In the genomic region with DNA sequence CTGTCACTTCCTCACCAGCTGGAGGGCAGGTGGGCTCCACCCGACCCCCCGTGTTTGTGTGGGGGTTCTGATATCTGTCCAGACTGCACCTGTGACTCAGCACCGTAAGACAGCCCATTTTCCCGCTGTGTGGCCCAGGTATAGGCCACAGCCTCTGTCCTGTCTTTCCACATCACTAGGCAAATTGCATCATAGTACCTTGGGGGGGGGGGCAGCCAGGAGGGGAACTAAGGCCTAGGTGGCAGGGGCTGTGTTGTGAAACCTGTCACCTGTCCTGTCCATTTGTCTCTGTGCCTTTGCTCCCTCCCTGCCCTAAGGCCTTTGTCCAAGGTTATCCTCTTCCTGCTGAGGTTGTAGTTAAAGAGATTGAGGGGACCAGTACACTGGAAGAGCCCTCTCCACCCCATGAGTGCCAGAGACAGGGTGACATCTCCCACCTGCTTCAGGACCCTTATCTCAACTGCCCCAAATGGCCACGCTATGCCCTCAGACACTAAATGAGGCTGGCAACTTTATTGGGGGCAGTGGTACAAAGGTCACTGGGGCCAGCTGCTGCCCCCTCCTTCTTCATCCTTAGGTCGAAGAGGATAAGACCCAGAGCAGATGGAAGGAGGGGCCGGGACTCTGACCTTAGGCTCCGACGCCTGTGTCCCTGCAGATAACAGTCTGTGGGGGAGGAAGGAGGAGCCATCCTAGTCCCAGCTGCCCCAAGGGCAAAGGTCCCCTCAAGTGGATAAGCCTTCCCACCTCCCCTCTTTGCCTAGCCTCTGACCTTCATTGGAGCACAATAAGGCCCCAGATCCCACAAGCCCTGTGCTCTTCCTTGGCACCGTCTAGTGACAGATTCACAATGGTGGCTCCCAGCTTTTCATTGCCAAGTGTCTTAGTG, we compare ENCODE assay signal across 10 mouse cellular contexts. TPM values are rescaled to one million over a fixed set of nuclear protein-coding genes. Genes with fewer than 3 reads are reported as not detected.
DNase-seq lines count a peak whose midpoint lies in the region; ATAC-seq lines count a peak whose summit lies in the region.
"Had no signal": no experiment of that assay in that cellular context is flagged by ENCODE, and none has a peak within 500 bp of the region (broad histone marks: within the 10 kb centered on the region; RNA-seq: fewer than 3 reads in every experiment).

No protein-coding gene starts in this region.

- no peaks in the 10 kb centered on the region for H3K36me3 ChIP-seq in forebrain, embryonic 12.5 days (replicated peaks)
- no peaks in the 10 kb centered on the region for H3K36me3 ChIP-seq in forebrain, embryonic 14.5 days (ENCODE audit: control insufficient read depth, insufficient read depth, low read length)
- H3K36me3 ChIP-seq in midbrain, embryonic 10.5 days: peaks cover 7% of the 10 kb centered on the region
- no peaks in the 10 kb centered on the region for H3K36me3 ChIP-seq in midbrain, embryonic 14.5 days (ENCODE audit: control insufficient read depth, insufficient read depth, low read length)
- H3K36me3 ChIP-seq in intestine, embryonic 15.5 days: 0 out of 2 replicates have a peak, but pooled peaks cover 2% of the 10 kb centered on the region
- H3K36me3 ChIP-seq: kidney, embryonic 15.5 days had no signal

- peaks cover 29% of the 10 kb centered on the region for H3K27me3 ChIP-seq in forebrain, embryonic 12.5 days
- peaks cover 7% of the 10 kb centered on the region; the same call in 1 of the 2 replicates for H3K27me3 ChIP-seq in forebrain, embryonic 14.5 days (replicated peaks; ENCODE audit: control insufficient read depth, insufficient read depth, low read length)
- peaks cover 67% of the 10 kb centered on the region for H3K27me3 ChIP-seq in midbrain, embryonic 10.5 days (ENCODE audit: low read depth, poor library complexity, severe bottlenecking)
- 0 out of 2 replicates have a peak, but pooled peaks cover 3% of the 10 kb centered on the region for H3K27me3 ChIP-seq in midbrain, embryonic 14.5 days (ENCODE audit: control insufficient read depth, insufficient read depth, low read length)
- H3K27me3 ChIP-seq in intestine, embryonic 15.5 days (replicated peaks): no peaks in the 10 kb centered on the region

- 0 out of 2 replicates have a peak overlapping the region, but pooled peaks have one; percentile 4 for H3K9ac ChIP-seq in forebrain, embryonic 12.5 days
- no peak overlapping the region for H3K9ac ChIP-seq in forebrain, embryonic 14.5 days (ENCODE audit: low read length)
- no peak overlapping the region for H3K9ac ChIP-seq in midbrain, embryonic 14.5 days (replicated peaks; ENCODE audit: low read length)
- peak overlapping the region; percentile 24 for H3K9ac ChIP-seq in intestine, embryonic 15.5 days
- H3K9ac ChIP-seq: kidney, embryonic 15.5 days had no signal

- no peak overlapping the region for H3K4me3 ChIP-seq in forebrain, embryonic 12.5 days (replicated peaks)
- no peak overlapping the region for H3K4me3 ChIP-seq in forebrain, embryonic 14.5 days (ENCODE audit: low read depth, low read length)
- no peak overlapping the region for H3K4me3 ChIP-seq in midbrain, embryonic 10.5 days
- H3K4me3 ChIP-seq in midbrain, embryonic 14.5 days (replicated peaks; ENCODE audit: low read depth, low read length): no peak overlapping the region
- H3K4me3 ChIP-seq in intestine, embryonic 15.5 days (replicated peaks): peak overlapping the region; percentile 53
- H3K4me3 ChIP-seq: kidney, embryonic 15.5 days had no signal

- H3K27ac ChIP-seq in forebrain, embryonic 12.5 days: no peak overlapping the region
- H3K27ac ChIP-seq in forebrain, embryonic 14.5 days (ENCODE audit: low read depth, low read length): no peak overlapping the region
- peak overlapping the region; percentile 49; the same call in 1 of the 2 replicates for H3K27ac ChIP-seq in midbrain, embryonic 10.5 days (replicated peaks)
- H3K27ac ChIP-seq in midbrain, embryonic 14.5 days (replicated peaks; ENCODE audit: low read depth, low read length): no peak overlapping the region
- H3K27ac ChIP-seq in intestine, embryonic 15.5 days: peak overlapping the region; percentile 84
- H3K27ac ChIP-seq: kidney, embryonic 15.5 days had no signal

- WGBS in forebrain, embryonic 12.5 days: 77% methylated on average over 10 of the region's 10 CpGs
- WGBS in forebrain, embryonic 14.5 days: 83% methylated on average over 10 of the region's 10 CpGs
- 69% methylated on average over 10 of the region's 10 CpGs for WGBS in midbrain, embryonic 10.5 days
- WGBS in midbrain, embryonic 14.5 days: 64% methylated on average over 10 of the region's 10 CpGs
- 33% methylated on average over 10 of the region's 10 CpGs for WGBS in intestine, embryonic 15.5 days

- ATAC-seq in forebrain, embryonic 12.5 days (ENCODE audit: low FRiP score): no peak
- no peak for ATAC-seq in forebrain, embryonic 14.5 days
- ATAC-seq in midbrain, embryonic 14.5 days (ENCODE audit: low FRiP score, low TSS enrichment): no peak
- peak; percentile 56 for ATAC-seq in intestine, embryonic 15.5 days

- peaks cover 15% of the 10 kb centered on the region for H3K4me1 ChIP-seq in forebrain, embryonic 12.5 days
- peaks cover 11% of the 10 kb centered on the region for H3K4me1 ChIP-seq in forebrain, embryonic 14.5 days (ENCODE audit: control insufficient read depth, insufficient read depth, low read length)
- H3K4me1 ChIP-seq in midbrain, embryonic 10.5 days: peaks cover 40% of the 10 kb centered on the region
- peaks cover 14% of the 10 kb centered on the region for H3K4me1 ChIP-seq in midbrain, embryonic 14.5 days (ENCODE audit: control insufficient read depth, insufficient read depth, low read length)
- peaks cover 35% of the 10 kb centered on the region for H3K4me1 ChIP-seq in intestine, embryonic 15.5 days (replicated peaks)

- no peak overlapping the region for H3K4me2 ChIP-seq in forebrain, embryonic 12.5 days
- H3K4me2 ChIP-seq in forebrain, embryonic 14.5 days (ENCODE audit: low read length): no peak overlapping the region
- no peak overlapping the region for H3K4me2 ChIP-seq in midbrain, embryonic 14.5 days (ENCODE audit: low read length)
- H3K4me2 ChIP-seq in intestine, embryonic 15.5 days (replicated peaks): peak overlapping the region; percentile 93

- DNase-seq in forebrain, embryonic 14.5 days (ENCODE audit: low spot score): no peak
- DNase-seq in midbrain, embryonic 10.5 days (ENCODE audit: low spot score): no peak
- no peak for DNase-seq in midbrain, embryonic 14.5 days
- DNase-seq in retina, postnatal 7 days (ENCODE audit: low read depth, low spot score): peak; percentile 63
- no peak for DNase-seq in embryo, embryonic 11 days
- no peak for DNase-seq in embryo, embryonic 9.5 days (ENCODE audit: extremely low spot score)
- DNase-seq: heart, adult 11 months had no signal

- no peaks in the 10 kb centered on the region for H3K9me3 ChIP-seq in forebrain, embryonic 12.5 days
- no peaks in the 10 kb centered on the region for H3K9me3 ChIP-seq in forebrain, embryonic 14.5 days (replicated peaks; ENCODE audit: control insufficient read depth, low read length)
- H3K9me3 ChIP-seq in midbrain, embryonic 10.5 days (replicated peaks): no peaks in the 10 kb centered on the region
- no peaks in the 10 kb centered on the region for H3K9me3 ChIP-seq in midbrain, embryonic 14.5 days (ENCODE audit: control insufficient read depth, low read length)
- no peaks in the 10 kb centered on the region for H3K9me3 ChIP-seq in intestine, embryonic 15.5 days
- H3K9me3 ChIP-seq: kidney, embryonic 15.5 days had no signal

RNA-seq across cellular contexts. Expression of gene Reep6, which starts 2.1 kb away (rescaled TPM):
- 4.1 and 4.4 TPM in 2 replicates for polyA plus RNA-seq in forebrain, embryonic 12.5 days (2016; fragmentation: Nextera tagmentation; extraction: Ambion mirVana)
- 2.3 and 2.7 TPM in 2 replicates for polyA plus RNA-seq in forebrain, embryonic 14.5 days (2014; fragmentation: Nextera tagmentation; extraction: Ambion mirVana)
- polyA plus RNA-seq in midbrain, embryonic 10.5 days (2016; fragmentation: Nextera tagmentation; extraction: Ambion mirVana): 9.1 and 11.5 TPM in 2 replicates
- polyA plus RNA-seq in midbrain, embryonic 14.5 days (2014; fragmentation: Nextera tagmentation; extraction: Ambion mirVana): 5.3 and 7.3 TPM in 2 replicates
- polyA plus RNA-seq in intestine, embryonic 15.5 days (2015; fragmentation: Nextera tagmentation; extraction: Ambion mirVana): 132 and 159 TPM in 2 replicates

RNA-seq across cellular contexts. Expression of gene Pcsk4, which starts 2.6 kb away (rescaled TPM):
- 3.7 and 3.8 TPM in 2 replicates for polyA plus RNA-seq in forebrain, embryonic 12.5 days (2016; fragmentation: Nextera tagmentation; extraction: Ambion mirVana)
- polyA plus RNA-seq in forebrain, embryonic 14.5 days (2014; fragmentation: Nextera tagmentation; extraction: Ambion mirVana): 1.6 and 2.4 TPM in 2 replicates
- polyA plus RNA-seq in midbrain, embryonic 10.5 days (2016; fragmentation: Nextera tagmentation; extraction: Ambion mirVana): 3.3 and 4.2 TPM in 2 replicates
- 2.5 and 3.5 TPM in 2 replicates for polyA plus RNA-seq in midbrain, embryonic 14.5 days (2014; fragmentation: Nextera tagmentation; extraction: Ambion mirVana)
- polyA plus RNA-seq in intestine, embryonic 15.5 days (2015; fragmentation: Nextera tagmentation; extraction: Ambion mirVana): 8.1 and 8.8 TPM in 2 replicates

RNA-seq across cellular contexts. Expression of gene 2310011J03Rik, which starts 11.5 kb away (rescaled TPM):
- polyA plus RNA-seq in forebrain, embryonic 12.5 days (2016; fragmentation: Nextera tagmentation; extraction: Ambion mirVana): 42.6 and 44.4 TPM in 2 replicates
- polyA plus RNA-seq in forebrain, embryonic 14.5 days (2014; fragmentation: Nextera tagmentation; extraction: Ambion mirVana): 39.2 and 40.8 TPM in 2 replicates
- polyA plus RNA-seq in midbrain, embryonic 10.5 days (2016; fragmentation: Nextera tagmentation; extraction: Ambion mirVana): 57.3 TPM in 2 replicates
- 20.4 and 21.6 TPM in 2 replicates for polyA plus RNA-seq in midbrain, embryonic 14.5 days (2014; fragmentation: Nextera tagmentation; extraction: Ambion mirVana)
- polyA plus RNA-seq in intestine, embryonic 15.5 days (2015; fragmentation: Nextera tagmentation; extraction: Ambion mirVana): 51.4 and 51.5 TPM in 2 replicates

RNA-seq across cellular contexts. Expression of gene Adamtsl5, which starts 16.3 kb away (rescaled TPM):
- polyA plus RNA-seq in forebrain, embryonic 12.5 days (2016; fragmentation: Nextera tagmentation; extraction: Ambion mirVana): 0.17 and 0.55 TPM in 2 replicates
- polyA plus RNA-seq in forebrain, embryonic 14.5 days (2014; fragmentation: Nextera tagmentation; extraction: Ambion mirVana): 0.48 and 0.52 TPM in 2 replicates
- polyA plus RNA-seq in midbrain, embryonic 10.5 days (2016; fragmentation: Nextera tagmentation; extraction: Ambion mirVana): 0.48 and 0.91 TPM in 2 replicates
- 0.26 TPM in 1 of 2 replicates, not detected in the other for polyA plus RNA-seq in midbrain, embryonic 14.5 days (2014; fragmentation: Nextera tagmentation; extraction: Ambion mirVana)
- polyA plus RNA-seq in intestine, embryonic 15.5 days (2015; fragmentation: Nextera tagmentation; extraction: Ambion mirVana): 19.3 and 20.4 TPM in 2 replicates

RNA-seq across cellular contexts. Expression of gene Plk5, which starts 24.4 kb away (rescaled TPM):
- 0.23 and 0.40 TPM in 2 replicates for polyA plus RNA-seq in forebrain, embryonic 12.5 days (2016; fragmentation: Nextera tagmentation; extraction: Ambion mirVana)
- 1.2 and 1.9 TPM in 2 replicates for polyA plus RNA-seq in forebrain, embryonic 14.5 days (2014; fragmentation: Nextera tagmentation; extraction: Ambion mirVana)
- 0.12 and 0.32 TPM in 2 replicates for polyA plus RNA-seq in midbrain, embryonic 10.5 days (2016; fragmentation: Nextera tagmentation; extraction: Ambion mirVana)
- 2.9 and 3.2 TPM in 2 replicates for polyA plus RNA-seq in midbrain, embryonic 14.5 days (2014; fragmentation: Nextera tagmentation; extraction: Ambion mirVana)
- polyA plus RNA-seq in intestine, embryonic 15.5 days (2015; fragmentation: Nextera tagmentation; extraction: Ambion mirVana): 0.32 and 0.63 TPM in 2 replicates

Comparison
In these comparisons a context has a peak if more than half of its experiments do, and no peak if none do; other contexts are left out.
1. H3K27ac ChIP-seq: peak in midbrain, embryonic 10.5 days (single experiment) and intestine, embryonic 15.5 days (single experiment); none in forebrain, embryonic 12.5 days (single experiment), forebrain, embryonic 14.5 days (single experiment) and midbrain, embryonic 14.5 days (single experiment).
2. H3K9ac ChIP-seq: peak in forebrain, embryonic 12.5 days (single experiment) and intestine, embryonic 15.5 days (single experiment); none in forebrain, embryonic 14.5 days (single experiment) and midbrain, embryonic 14.5 days (single experiment).
3. RNA of gene Reep6, which starts 2.1 kb away (polyA plus RNA-seq): 132 to 159 TPM in intestine, embryonic 15.5 days; 9.1 to 11.5 TPM in midbrain, embryonic 10.5 days, 5.3 to 7.3 TPM in midbrain, embryonic 14.5 days, 4.1 to 4.4 TPM in forebrain, embryonic 12.5 days and 2.3 to 2.7 TPM in forebrain, embryonic 14.5 days; every median in the first group is over 10 times any median in the second.